Mouse (Mus musculus): Measurements from ENCODE around the gene Mfng. TPM values are rescaled to one million over a fixed set of nuclear protein-coding genes. Genes with fewer than 3 reads are reported as not detected.

The Mfng gene
- total RNA-seq, 2 experiments from 2014 or later: 9.2 to 10.4 TPM

- no peak for DNase-seq (ENCODE audit: low spot score in 2 of 2)
These were observed 12.2 kb downstream of the Mfng start for GRCm38 (mm10) chr15:78761112-78761511.

GRCm38 (mm10) chr15:78758132-78758531 lies 15.1 kb downstream of the Mfng start:
- DNase-seq (ENCODE audit: low spot score in 2 of 2): no peak

DNA sequence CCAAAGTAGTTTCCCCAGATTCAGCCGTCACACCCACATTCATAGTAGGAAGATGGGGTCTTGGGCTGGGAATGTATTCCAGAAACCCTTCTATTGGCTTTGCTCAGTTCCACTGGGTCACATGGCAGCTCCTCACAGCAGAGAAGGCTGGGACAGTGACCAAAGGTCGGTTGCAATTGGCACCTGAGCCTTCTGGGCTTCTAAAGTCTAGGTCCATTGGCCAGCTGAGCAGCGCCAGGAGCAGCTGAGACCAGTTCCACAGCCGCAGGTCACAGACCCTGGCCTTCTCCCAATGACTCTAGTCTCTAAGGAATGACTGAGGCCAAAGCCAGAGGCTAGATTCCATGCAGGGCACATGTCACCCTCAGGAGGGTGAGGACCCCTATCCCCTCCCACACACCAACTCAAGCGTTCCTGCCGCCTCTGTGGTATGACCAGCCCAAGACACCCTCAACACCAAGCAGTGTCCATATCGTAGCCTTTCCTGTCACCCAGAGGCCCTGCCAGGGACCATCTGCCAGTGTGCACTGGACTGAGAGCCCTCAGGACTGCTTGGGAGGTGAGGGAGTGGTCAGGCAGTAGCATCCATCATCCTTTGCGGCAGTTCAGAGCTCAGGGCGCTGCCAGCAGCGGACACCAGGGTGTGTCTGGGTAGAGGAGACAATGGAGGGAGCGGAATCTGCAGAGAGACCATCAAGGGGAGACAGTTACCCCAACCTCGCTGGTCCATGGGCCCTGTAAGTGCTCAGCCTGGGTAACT lies 17.1 kb downstream of the Mfng start:
- DNase-seq (ENCODE audit: low spot score in 2 of 2): no peak

DNA sequence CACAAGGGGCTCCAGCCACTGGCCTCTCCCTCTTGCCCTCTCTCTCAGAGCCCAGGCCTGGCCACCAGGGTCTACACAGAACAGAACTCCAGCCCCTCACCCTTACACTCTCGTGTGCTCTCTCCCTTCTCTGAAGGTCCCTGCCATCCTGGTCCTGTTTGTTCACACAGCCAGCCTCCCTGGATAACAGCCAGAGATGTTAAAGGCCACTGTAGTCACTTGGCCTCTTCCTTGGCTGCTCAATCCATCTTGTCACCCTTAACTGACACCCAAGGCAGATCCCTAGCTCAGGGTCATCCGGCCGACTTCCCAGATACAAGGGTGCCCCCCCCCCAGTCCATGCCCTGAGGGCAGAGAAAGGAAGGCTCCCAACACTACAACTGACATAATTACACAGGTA lies 18.0 kb downstream of the Mfng start:
- no peak for DNase-seq (ENCODE audit: low spot score in 2 of 2)

GRCm38 (mm10) chr15:78754144-78754543 lies 19.1 kb downstream of the Mfng start:
- no peak for DNase-seq (ENCODE audit: low spot score in 2 of 2)

DNA sequence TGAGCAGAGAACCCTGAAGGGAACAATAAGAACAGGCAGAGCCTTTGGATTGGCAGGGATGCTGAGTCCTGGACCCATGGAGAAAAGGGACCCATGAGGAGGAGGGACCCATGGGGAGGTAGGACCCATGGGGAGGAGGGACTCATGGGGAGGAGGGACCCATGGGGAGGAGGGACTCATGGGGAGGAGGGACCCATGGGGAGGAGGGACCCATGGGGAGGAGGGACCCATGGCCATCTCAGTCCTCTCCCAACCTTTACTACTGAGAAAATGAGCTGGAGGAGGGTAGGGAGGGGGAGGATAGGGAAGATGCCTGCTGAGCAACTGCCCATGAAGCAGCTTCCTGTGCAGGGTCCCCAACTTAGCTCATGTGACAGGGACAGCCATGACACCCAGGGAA lies 20.3 kb downstream of the Mfng start:
- DNase-seq (ENCODE audit: low spot score in 2 of 2): no peak

DNA sequence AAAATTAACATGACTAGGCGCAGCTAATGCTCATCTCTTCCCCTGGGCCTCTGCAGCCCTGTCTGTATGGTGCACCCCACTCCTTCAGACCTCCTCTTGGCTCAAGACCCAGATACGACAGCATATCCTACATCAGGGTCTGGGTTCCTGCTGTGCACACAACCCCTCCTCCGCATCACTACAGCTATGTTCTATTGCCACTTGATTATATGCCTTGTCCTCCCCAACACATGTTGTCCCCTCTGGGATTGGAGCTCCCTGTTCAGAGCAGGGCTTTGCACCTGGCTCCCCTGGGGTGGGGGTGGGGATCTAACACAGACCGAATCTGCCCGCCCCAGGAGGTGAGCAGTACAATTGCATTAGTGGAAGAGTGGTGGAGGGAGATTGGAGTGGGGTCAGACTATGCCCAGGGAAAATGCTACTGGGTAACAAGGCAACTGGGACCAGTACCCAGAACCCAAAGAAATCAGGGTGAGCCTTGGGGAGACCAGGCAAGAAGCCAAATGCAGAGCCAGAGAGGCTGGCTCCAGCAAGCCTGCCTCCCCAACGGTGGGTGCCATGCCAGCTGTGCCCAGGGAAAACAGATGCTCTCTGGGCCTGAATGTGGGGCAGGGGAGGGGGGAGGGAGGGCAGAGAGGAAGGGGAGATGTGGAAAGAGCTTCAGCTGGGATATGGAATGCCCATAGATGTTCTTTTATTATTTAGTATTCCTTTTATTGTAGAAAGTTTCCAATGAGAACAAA lies 22.5 kb downstream of the Mfng start:
- DNase-seq (ENCODE audit: low spot score in 2 of 2): no peak

- peak in 1 of 2 experiments; percentile 18 for DNase-seq (ENCODE audit: low spot score in 2 of 2)
These were observed 23.4 kb downstream of the Mfng start for GRCm38 (mm10) chr15:78749855-78750254.

DNA sequence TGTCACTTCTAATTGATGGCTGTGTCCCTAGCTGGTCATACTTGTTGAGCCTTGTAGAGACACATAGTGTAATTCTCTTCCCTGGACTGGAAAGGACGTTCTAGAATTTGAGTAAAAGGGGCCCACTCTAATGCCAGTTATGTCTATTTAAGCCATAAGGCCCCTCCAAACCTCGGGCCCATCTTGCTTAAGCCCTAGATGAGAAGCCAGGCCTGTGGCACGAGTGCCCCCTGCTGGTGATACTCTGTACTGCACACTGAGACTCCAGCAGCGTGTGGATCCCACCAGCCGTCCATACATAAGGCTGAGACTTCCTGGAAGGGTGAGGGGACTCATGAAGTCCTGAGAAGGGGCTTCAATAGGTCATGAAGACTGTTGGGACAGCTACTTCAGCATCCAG lies 29.1 kb downstream of the Mfng start:
- DNase-seq (ENCODE audit: low spot score in 2 of 2): peak; percentile 95 to 96

DNA sequence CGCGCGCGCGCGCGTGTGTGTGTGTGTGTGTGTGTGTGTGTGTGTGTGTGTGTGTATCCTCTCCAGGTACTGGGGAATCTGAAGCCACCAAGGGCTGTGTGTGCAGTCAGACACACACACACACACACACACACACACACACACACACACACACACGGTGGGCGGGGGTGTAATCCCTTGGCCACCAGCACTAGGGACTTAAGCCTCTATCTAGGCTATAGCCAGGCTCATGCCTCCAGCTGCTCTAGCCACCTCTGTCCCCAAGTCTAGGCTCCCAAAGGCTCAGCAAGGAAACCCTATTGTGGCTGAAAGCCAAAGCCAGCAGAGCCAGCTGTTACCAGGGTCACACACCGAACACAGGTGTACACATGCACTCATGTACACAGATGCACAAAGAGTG lies 30.4 kb downstream of the Mfng start:
- no peak for DNase-seq (ENCODE audit: low spot score in 2 of 2)

DNA sequence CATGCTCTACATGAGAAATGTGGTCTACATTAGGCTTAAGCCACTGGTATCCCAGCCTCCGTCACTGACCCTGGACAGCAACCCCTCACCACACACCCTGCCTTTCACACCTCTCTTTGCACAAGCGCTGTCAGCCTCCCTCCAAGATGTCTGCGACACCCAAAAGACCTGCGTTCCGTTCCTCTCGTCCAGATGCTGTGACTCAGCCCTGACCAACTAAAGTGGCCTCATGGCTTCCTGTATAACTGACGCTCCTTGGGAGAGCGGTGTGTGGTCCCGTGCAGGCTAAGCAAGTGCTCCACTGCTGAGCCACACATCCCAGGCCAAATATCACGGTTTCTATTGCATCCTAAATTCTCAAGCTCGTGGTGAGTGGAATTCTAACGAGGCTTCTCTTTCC lies 32.6 kb downstream of the Mfng start:
- DNase-seq (ENCODE audit: low spot score in 2 of 2): no peak

- DNase-seq (ENCODE audit: low spot score in 2 of 2): no peak
These were observed 36.1 kb downstream of the Mfng start for GRCm38 (mm10) chr15:78737146-78737545.

DNA sequence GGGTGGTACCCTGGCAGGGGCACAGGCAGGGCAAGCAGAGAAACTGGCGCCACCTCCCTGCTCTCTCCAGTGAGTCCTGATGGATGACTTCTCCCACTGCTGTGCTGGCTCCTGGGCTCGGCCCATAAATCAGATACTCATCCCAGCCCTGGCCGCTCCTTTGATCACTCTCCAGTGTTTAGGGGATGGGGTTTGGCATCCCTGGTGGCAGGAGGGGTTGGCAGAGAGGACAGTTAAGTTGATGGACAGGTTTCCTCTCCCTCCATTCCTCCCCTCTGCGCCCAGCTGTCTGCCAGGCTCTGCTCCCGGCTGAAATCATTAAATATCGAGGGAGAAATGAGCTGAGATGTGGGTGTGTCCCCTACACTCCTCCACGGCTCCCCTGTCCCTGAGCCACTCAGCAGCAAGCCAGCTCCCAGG lies 36.6 kb downstream of the Mfng start:
- DNase-seq (ENCODE audit: low spot score in 2 of 2): peak; percentile 37 to 51

- DNase-seq (ENCODE audit: low spot score in 2 of 2): no peak
These were observed 37.1 kb downstream of the Mfng start for GRCm38 (mm10) chr15:78736181-78736579.

DNA sequence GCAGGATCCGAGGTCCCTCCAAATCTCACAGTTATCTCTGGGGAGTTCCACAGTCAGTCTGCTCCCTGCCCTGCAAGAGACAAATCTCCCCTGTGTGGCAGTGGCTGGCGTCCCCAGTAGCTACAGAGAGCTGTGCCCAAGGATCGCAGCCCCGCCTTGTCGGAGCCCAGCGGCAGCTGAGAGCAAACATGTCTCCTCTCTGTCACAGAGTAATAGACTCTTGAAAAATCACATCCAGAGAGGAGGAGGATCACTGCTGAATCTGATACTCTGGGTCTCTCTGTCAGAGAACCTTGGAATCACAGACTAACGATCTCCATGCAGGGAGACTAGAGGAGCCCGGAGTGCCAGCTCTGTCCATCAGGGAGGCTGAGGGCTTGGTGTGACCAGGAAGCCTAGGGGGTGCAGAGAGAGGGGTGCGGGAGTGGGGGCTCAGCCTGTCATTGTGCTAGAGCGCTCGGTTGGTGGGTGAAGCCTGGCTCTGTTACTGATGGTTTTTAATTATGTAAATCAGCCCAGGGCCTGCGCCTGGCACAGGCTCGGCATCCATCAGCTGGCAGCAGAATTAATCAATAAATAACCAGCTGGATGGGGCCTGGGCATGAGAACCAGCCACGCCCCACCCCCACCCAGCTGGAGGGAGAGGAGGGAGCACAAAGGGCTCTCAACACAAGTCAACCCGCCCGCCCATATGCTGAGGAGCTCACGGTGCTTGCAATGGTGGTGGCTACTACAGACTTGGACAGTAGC lies 37.7 kb downstream of the Mfng start:
- DNase-seq (ENCODE audit: low spot score in 2 of 2): peak; percentile 63 to 68

DNA sequence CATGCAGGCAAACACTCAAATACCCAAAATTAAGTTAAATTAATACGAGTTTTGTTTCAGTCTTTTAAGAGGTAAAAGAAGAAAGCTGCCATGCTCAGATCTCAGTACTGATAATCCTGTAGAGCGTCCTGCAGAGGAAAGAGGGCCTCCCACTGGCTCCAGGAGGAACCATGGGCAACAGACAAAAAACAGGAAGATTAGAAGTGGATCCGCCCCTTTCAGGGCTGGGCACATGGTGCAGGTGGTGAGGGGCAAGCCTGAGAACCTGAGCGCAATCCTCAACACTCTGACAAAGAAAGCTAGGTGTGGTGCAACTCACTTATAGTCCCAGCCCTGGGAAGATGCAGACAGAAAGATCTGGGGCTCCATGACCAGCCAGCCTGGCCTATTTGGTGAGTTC lies 41.4 kb downstream of the Mfng start:
- DNase-seq (ENCODE audit: low spot score in 2 of 2): no peak

- DNase-seq (ENCODE audit: low spot score in 2 of 2): no peak
These were observed 42.8 kb downstream of the Mfng start for GRCm38 (mm10) chr15:78730315-78731049.

DNA sequence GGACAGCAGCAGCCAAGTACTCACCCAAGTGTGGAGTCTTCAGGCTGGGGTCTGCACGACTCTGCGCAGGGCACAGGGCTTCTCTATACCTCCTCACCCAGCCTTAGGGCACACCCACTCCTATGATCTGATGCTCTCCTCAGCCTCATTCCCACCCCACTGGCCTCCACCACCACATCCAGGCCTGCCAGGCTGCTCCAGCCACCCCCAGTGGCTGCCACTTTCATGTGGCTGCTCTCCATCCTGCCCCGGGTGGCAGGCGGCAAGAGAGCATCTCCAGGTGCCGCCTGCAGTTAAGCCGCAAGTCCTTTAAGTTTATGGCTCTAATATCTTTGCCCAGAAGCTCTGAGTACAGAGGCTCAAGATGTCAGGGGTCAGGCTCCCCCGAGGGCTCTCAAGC lies 46.6 kb downstream of the Mfng start:
- DNase-seq (ENCODE audit: low spot score in 2 of 2): no peak

- no peak for DNase-seq (ENCODE audit: low spot score in 2 of 2)
These were observed 52.7 kb downstream of the Mfng start for GRCm38 (mm10) chr15:78720532-78720931.

DNA sequence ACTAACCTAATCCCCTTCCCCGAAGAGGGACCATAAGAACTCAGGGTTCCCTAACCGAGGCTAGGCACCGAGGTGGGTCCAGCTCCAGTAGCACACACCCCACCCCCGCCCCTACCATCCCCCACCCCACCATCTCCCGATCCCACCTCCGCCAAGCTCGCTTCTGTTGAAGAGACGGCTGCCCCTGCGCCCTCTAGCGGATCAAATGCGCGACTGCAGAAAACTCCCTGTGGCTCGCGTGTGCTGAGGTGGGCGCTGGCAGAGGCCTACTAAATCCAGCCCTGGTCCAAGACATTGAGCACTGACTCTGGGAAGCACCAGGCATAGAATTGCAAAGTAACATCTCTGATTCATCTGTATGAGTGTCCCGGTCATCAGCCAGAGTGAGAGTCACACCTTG lies 53.2 kb downstream of the Mfng start:
- DNase-seq (ENCODE audit: low spot score in 2 of 2): peak; percentile 84 to 87

- DNase-seq (ENCODE audit: low spot score in 2 of 2): peak in 1 of 2 experiments; percentile 48
These were observed 53.9 kb downstream of the Mfng start for GRCm38 (mm10) chr15:78719416-78719815.

All from layer of hippocampus, postnatal 10 days (tissue).